Mouse (Mus musculus) forebrain, embryonic 14.5 days (tissue): ENCODE measurements around the gene Sptbn1. TPM values are rescaled to one million over a fixed set of nuclear protein-coding genes. Genes with fewer than 3 reads are reported as not detected.

Experiments
- ATAC-seq: fragments of 200-750 bp; cut with Nextera tagmentation; 2 replicates; pipeline ENCODE4 v1.8.0; 2017; ENCODE audit warnings: mild to moderate bottlenecking, moderate library complexity
- DNase-seq: peaks from one replicate; pipeline ENCODE4 v3.0.0-alpha.2; 2015; ENCODE audit warnings: low spot score
- H3K27ac ChIP-seq: fragments of 300-500 bp; sonication (generic); 2 replicates; pipeline ENCODE4 v1.5.1; 2014; ENCODE audit warnings: low read depth, mild to moderate bottlenecking, control low read depth, low read length, moderate library complexity
- H3K27me3 ChIP-seq: fragments of 300-500 bp; sonication (generic); replicated peaks from 2 replicates; pipeline ENCODE4 v1.6.1; 2014; ENCODE audit warnings: low read length, control low read depth, mixed read lengths; ENCODE audit not compliant: control insufficient read depth, insufficient read depth
- H3K36me3 ChIP-seq: fragments of 300-500 bp; sonication (generic); 2 replicates; pipeline ENCODE4 v1.6.1; 2014; ENCODE audit warnings: low read length, control low read depth; ENCODE audit not compliant: control insufficient read depth, insufficient read depth
- H3K4me1 ChIP-seq: fragments of 300-500 bp; sonication (generic); 2 replicates; pipeline ENCODE4 v1.6.1; 2014; ENCODE audit warnings: antibody characterized with exemption, low read length, control low read depth; ENCODE audit not compliant: control insufficient read depth, insufficient read depth
- H3K4me2 ChIP-seq: fragments of 300-500 bp; sonication (generic); 2 replicates; pipeline ENCODE4 v1.6.1; 2014; ENCODE audit warnings: mild to moderate bottlenecking, control low read depth, low read length
- H3K4me3 ChIP-seq: fragments of 300-500 bp; sonication (generic); 2 replicates; pipeline ENCODE4 v1.5.1; 2014; ENCODE audit warnings: low read depth, low read length, control low read depth
- H3K9ac ChIP-seq: fragments of 300-500 bp; sonication (generic); 2 replicates; pipeline ENCODE4 v1.6.1; 2014; ENCODE audit warnings: mild to moderate bottlenecking, low read length, control low read depth, moderate library complexity
- H3K9me3 ChIP-seq: fragments of 300-500 bp; sonication (generic); replicated peaks from 2 replicates; pipeline ENCODE4 v1.6.1; 2016; ENCODE audit warnings: low read length, control low read depth, mixed read lengths; ENCODE audit not compliant: control insufficient read depth
- WGBS: fragments of 180-500 bp; shearing (Covaris S2); extraction: QIAGEN DNeasy Blood & Tissue Kit; methylation state at CpG from one replicate; pipeline ENCODE4 v1.1.7; 2014; 5-methylcytosine and 5-hydroxymethylcytosine counted together
- polyA plus RNA-seq: library from polyadenylated mRNA; unstranded; fragments of >200 nt; fragmentation: Nextera tagmentation; extraction: Ambion mirVana; gene quantifications from 2 replicates; pipeline ENCODE4 v1.2.1, GENCODE M21; 2014

The Sptbn1 gene
- polyA plus RNA-seq, 1 experiment from 2014 or later, result 101 TPM

DNA sequence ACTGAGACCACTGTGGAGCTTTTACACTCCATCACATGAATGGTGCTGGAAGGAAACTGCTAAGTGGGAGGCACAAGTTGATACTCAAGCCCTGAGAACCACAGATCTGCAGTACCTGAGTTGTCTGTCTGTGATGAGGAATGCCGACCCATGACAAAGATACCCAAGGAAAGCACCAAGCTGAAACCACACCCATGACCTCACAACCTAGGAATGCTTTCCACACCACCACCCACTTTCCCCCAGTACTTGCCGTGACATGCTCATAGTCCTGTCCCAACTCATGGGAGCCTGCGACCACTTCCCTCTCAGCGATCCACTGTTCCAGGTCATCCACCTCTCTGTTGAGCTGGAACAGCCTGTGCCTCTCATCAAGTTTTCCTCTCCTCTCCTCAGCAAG is 149.9 kb downstream of the Sptbn1 start:
- ATAC-seq (no peak), DNase-seq (no peak)
- Histone ChIP-seq H3K27me3 (no peaks in the 10 kb centered on the region), H3K9me3 (no peaks in the 10 kb centered on the region), H3K4me3 (no peak overlapping the region), H3K27ac (no peak overlapping the region), H3K36me3 (peaks cover 95% of the 10 kb centered on the region), H3K4me1 (no peaks in the 10 kb centered on the region), H3K9ac (no peak overlapping the region), H3K4me2 (no peak overlapping the region)
- 97% methylated on average over 4 of the region's 4 CpGs for WGBS

DNA sequence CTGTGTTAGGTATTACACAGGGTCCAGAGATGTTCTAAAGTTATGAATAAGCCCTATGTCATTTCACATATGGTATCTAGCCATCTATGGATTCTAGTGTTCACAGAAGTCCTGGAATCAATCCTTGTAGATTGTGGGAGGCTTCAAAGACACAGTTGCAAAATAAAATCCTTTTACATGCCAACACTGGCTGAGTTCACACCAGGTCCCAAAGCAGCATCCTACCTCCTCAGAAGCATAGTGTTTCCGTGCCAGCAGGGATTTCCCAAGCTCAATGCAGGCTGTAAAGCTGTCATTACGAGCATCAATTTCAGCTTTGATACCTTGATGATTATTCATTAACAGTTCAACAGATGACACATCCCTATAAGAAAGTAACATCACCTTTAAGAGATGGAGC is 154.3 kb downstream of the Sptbn1 start:
- Histone ChIP-seq H3K4me1 (no peaks in the 10 kb centered on the region), H3K9me3 (no peaks in the 10 kb centered on the region), H3K27me3 (no peaks in the 10 kb centered on the region), H3K4me2 (no peak overlapping the region), H3K9ac (no peak overlapping the region), H3K27ac (no peak overlapping the region), H3K4me3 (no peak overlapping the region), H3K36me3 (peaks cover 85% of the 10 kb centered on the region)
- 88% methylated on average over 2 of the region's 2 CpGs for WGBS
- DNase-seq (no peak), ATAC-seq (no peak)

DNA sequence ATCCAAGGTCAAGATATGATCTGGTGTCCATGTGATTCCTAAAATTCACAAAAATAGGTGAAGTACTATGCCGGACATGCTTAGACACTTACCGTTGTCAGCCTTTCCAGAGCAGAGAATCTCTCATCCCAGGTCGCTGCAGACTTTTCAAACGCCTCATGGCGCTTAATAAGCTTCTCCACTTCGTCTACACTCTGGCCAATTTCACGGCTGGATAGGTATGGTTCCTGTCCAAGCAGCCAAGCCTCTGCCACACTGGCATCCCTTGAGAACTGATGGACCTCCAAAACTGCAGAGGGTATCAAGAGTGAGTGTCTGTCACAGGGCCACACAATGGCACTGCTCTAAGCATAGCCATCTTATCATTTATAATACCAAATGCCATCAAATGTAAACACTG is 157.3 kb downstream of the Sptbn1 start:
- no peaks in the 10 kb centered on the region for H3K4me1 ChIP-seq
- H3K9me3 ChIP-seq, result no peaks in the 10 kb centered on the region
- H3K27ac ChIP-seq, result no peak overlapping the region
- no peak for DNase-seq
- H3K4me3 ChIP-seq, result no peak overlapping the region
- H3K9ac ChIP-seq, result no peak overlapping the region
- WGBS, result 89% methylated on average over 7 of the region's 7 CpGs
- ATAC-seq, result no peak
- no peak overlapping the region for H3K4me2 ChIP-seq
- H3K36me3 ChIP-seq, result peaks cover 74% of the 10 kb centered on the region
- H3K27me3 ChIP-seq, result no peaks in the 10 kb centered on the region

DNA sequence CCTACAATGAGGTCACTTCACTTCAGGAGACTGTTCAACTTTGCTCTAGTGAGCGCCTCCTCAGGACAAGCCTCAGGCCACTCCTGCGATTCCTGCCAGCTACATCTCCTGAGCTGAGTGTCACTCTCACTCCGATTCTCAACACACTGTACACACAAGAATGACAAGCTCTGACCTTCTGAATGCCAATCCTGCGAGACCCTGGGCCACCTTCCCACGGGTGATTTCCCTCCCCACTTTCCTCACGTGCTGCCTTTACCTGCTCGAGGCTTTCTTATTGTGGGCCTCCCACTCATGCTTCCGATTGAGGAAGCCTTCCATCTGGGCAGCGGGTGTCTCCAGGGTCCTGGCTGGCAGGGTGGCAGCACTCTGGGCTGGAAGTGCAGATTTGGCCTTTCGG is 163.8 kb downstream of the Sptbn1 start:
- Histone ChIP-seq H3K36me3 (peaks cover 82% of the 10 kb centered on the region), H3K4me1 (no peaks in the 10 kb centered on the region), H3K27me3 (no peaks in the 10 kb centered on the region), H3K4me3 (no peak overlapping the region), H3K4me2 (no peak overlapping the region), H3K27ac (no peak overlapping the region), H3K9me3 (no peaks in the 10 kb centered on the region), H3K9ac (no peak overlapping the region)
- ATAC-seq, result no peak
- DNase-seq, result no peak
- WGBS, result 95% methylated on average over 10 of the region's 10 CpGs

DNA sequence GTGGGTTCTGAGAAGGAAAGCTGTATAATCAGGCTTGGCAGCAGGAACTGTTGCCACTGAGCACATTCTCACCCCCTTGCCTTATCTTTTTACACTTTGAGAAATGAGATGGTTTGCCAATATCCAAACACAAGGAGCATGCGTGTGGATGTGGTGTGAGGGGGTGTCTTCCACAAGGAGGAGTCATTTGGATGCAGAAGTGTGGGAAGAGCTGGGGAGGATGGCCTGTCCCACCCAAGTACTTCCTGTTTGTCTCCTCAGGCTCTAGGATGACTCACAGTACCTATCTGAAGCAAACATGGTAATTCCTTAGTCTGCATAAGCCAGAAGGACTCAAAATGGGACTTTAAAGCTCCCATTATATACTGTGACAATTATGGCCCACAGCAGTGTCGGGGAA is 165.4 kb downstream of the Sptbn1 start:
- DNase-seq (no peak), ATAC-seq (no peak)
- Histone ChIP-seq H3K4me3 (no peak overlapping the region), H3K4me1 (no peaks in the 10 kb centered on the region), H3K27ac (no peak overlapping the region), H3K9me3 (no peaks in the 10 kb centered on the region), H3K27me3 (no peaks in the 10 kb centered on the region), H3K4me2 (no peak overlapping the region), H3K36me3 (peaks cover 83% of the 10 kb centered on the region), H3K9ac (no peak overlapping the region)
- 96% methylated on average over 2 of the region's 2 CpGs for WGBS

DNA sequence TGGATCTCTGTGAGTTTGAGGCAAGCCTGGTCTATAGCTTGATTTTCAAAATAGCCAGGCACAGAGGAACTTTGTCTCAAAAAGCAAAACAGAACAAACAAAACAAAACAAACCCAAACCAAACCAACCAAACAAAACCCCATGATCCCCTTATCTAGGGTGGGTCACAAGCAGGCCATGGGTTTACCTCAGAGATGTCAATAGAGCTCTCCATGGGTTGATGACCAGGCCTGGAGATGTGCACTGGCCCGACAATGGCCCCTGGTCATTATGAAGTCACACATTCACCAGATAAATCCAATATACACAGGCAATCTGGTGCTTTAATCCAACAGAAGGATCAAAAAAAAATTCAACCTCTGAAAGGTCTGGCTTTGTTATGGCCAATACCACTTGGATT is 166.2 kb downstream of the Sptbn1 start:
- DNase-seq (no peak), ATAC-seq (no peak)
- Histone ChIP-seq H3K9me3 (no peaks in the 10 kb centered on the region), H3K27ac (no peak overlapping the region), H3K4me1 (no peaks in the 10 kb centered on the region), H3K4me3 (no peak overlapping the region), H3K27me3 (no peaks in the 10 kb centered on the region), H3K36me3 (peaks cover 87% of the 10 kb centered on the region), H3K4me2 (no peak overlapping the region), H3K9ac (no peak overlapping the region)
- whole genome bisulfite sequencing, result 90% methylated on average over 1 of the region's 1 CpGs

DNA sequence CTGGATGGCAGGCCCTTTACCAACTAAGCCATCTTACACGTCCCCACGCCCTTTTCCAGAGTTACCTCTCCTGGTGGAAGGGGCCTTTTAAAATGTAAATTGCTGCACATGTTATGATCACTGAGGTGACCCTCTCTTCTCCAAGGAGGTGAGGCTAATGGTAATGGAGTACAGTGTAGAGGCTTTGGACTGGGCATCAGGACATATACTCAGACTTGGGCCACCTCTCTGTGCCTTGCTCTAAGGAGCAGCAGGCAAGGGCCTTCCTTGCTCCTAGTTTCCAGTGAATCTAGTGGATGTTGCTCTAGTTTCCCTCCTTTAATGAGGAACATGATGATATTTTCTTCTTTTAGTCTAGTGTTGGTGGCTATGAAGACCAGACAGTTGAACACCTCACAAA is 166.8 kb downstream of the Sptbn1 start:
- Histone ChIP-seq H3K36me3 (peaks cover 81% of the 10 kb centered on the region), H3K27me3 (no peaks in the 10 kb centered on the region), H3K9ac (no peak overlapping the region), H3K4me3 (no peak overlapping the region), H3K9me3 (no peaks in the 10 kb centered on the region), H3K27ac (no peak overlapping the region), H3K4me1 (no peaks in the 10 kb centered on the region), H3K4me2 (no peak overlapping the region)
- DNase-seq (no peak), ATAC-seq (no peak)
- WGBS, result 93% methylated on average over 2 of the region's 2 CpGs

DNA sequence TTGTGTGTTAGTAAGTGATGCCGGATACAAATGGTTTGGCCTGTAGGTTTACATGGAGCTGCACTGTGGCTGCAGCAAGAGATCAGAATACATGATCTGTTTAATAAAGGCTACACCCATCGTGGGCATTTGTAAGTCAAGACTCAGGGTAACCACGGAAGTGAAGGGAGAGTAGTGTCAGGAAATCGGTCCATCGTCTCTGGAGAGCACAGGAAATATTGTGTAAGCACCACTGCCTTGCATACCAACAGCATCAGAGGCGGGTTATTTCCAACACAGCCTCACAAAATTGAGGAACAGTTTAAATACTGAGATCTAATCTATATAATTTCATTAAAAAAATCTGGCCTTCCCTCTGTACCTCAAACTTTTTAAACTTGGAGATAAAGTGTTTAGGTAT is 168.1 kb downstream of the Sptbn1 start:
- ATAC-seq (no peak), DNase-seq (no peak)
- H3K4me2 ChIP-seq, result no peak overlapping the region
- no peak overlapping the region for H3K9ac ChIP-seq
- no peaks in the 10 kb centered on the region for H3K27me3 ChIP-seq
- H3K4me3 ChIP-seq, result no peak overlapping the region
- no peaks in the 10 kb centered on the region for H3K4me1 ChIP-seq
- H3K36me3 ChIP-seq, result peaks cover 71% of the 10 kb centered on the region
- H3K27ac ChIP-seq, result no peak overlapping the region
- 95% methylated on average over 6 of the region's 6 CpGs for WGBS
- H3K9me3 ChIP-seq, result no peaks in the 10 kb centered on the region

DNA sequence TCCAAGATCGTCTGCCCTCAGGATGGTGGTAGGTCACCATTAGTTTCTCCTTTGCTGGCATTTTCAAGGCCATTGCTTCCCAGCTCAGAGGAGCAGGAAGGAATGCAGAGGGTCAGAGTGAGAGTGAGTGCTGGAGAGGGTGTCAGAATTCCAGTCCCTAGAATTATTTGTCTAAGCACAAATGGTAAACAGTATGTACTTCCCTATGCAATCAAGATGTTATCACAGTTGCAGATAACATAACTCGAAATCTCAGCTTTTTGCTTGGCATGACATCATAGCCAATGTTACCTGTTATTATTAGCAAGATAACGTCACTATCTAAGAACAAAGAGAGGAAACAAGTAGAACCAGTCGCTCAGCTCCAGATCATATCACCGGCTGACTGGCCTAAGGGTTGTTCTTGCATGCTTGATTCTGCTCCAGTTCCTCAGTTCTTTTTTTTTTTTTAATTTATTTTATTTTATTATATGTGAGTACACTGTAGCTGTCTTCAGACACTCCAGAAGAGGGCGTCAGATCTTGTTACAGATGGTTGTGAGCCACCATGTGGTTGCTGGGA is 172.7 kb downstream of the Sptbn1 start:
- WGBS, result 87% methylated on average over 6 of the region's 6 CpGs
- no peak for DNase-seq
- no peak overlapping the region for H3K4me3 ChIP-seq
- peaks cover 25% of the 10 kb centered on the region for H3K36me3 ChIP-seq
- H3K9me3 ChIP-seq, result no peaks in the 10 kb centered on the region
- ATAC-seq, result no peak
- no peaks in the 10 kb centered on the region for H3K4me1 ChIP-seq
- H3K4me2 ChIP-seq, result no peak overlapping the region
- H3K27me3 ChIP-seq, result no peaks in the 10 kb centered on the region
- H3K27ac ChIP-seq, result no peak overlapping the region
- no peak overlapping the region for H3K9ac ChIP-seq
